Mouse (Mus musculus) embryonic facial prominence, embryonic 15.5 days (tissue): ENCODE results near the gene Pnpt1. TPM values are rescaled to one million over a fixed set of nuclear protein-coding genes. Genes with fewer than 3 reads are reported as not detected.

Source experiments
- ATAC-seq: fragments of 200-750 bp; cut with Nextera tagmentation; 2 replicates; pipeline ENCODE4 v1.8.0; 2017; ENCODE audit warnings: low read depth, moderate TSS enrichment; ENCODE audit not compliant: insufficient number of reproducible peaks, low FRiP score, low TSS enrichment
- H3K27ac ChIP-seq: fragments of 300-500 bp; sonication (generic); replicated peaks from 2 replicates; pipeline ENCODE4 v1.5.1; 2015; ENCODE audit warnings: mild to moderate bottlenecking, inconsistent platforms
- H3K27me3 ChIP-seq: fragments of 300-500 bp; sonication (generic); 2 replicates; pipeline ENCODE4 v1.6.1; 2015; ENCODE audit warnings: inconsistent platforms
- H3K36me3 ChIP-seq: fragments of 300-500 bp; sonication (generic); 2 replicates; pipeline ENCODE4 v1.6.1; 2015; ENCODE audit warnings: mild to moderate bottlenecking, inconsistent platforms
- H3K4me1 ChIP-seq: fragments of 300-500 bp; sonication (generic); 2 replicates; pipeline ENCODE4 v1.6.1; 2015; ENCODE audit warnings: inconsistent platforms
- H3K4me2 ChIP-seq: fragments of 300-500 bp; sonication (generic); replicated peaks from 2 replicates; pipeline ENCODE4 v1.6.1; 2015; ENCODE audit warnings: mild to moderate bottlenecking, inconsistent platforms
- H3K4me3 ChIP-seq: fragments of 300-500 bp; sonication (generic); replicated peaks from 2 replicates; pipeline ENCODE4 v1.5.1; 2015; ENCODE audit warnings: mild to moderate bottlenecking, inconsistent platforms
- H3K9ac ChIP-seq: fragments of 300-500 bp; sonication (generic); 2 replicates; pipeline ENCODE4 v1.6.1; 2015; ENCODE audit warnings: inconsistent platforms
- H3K9me3 ChIP-seq: fragments of 300-500 bp; sonication (generic); replicated peaks from 2 replicates; pipeline ENCODE4 v1.6.1; 2016; ENCODE audit warnings: inconsistent platforms
- WGBS: fragments of 180-500 bp; shearing (Covaris S2); methylation state at CpG from one replicate; pipeline ENCODE4 v1.1.7; 2015; 5-methylcytosine and 5-hydroxymethylcytosine counted together
- polyA plus RNA-seq: library from polyadenylated mRNA; unstranded; fragments of >200 nt; fragmentation: Nextera tagmentation; extraction: Ambion mirVana; gene quantifications from 2 replicates; pipeline ENCODE4 v1.2.1, GENCODE M21; 2015

The Pnpt1 gene
- polyA plus RNA-seq, 1 experiment from 2014 or later = 32.3 TPM

DNA sequence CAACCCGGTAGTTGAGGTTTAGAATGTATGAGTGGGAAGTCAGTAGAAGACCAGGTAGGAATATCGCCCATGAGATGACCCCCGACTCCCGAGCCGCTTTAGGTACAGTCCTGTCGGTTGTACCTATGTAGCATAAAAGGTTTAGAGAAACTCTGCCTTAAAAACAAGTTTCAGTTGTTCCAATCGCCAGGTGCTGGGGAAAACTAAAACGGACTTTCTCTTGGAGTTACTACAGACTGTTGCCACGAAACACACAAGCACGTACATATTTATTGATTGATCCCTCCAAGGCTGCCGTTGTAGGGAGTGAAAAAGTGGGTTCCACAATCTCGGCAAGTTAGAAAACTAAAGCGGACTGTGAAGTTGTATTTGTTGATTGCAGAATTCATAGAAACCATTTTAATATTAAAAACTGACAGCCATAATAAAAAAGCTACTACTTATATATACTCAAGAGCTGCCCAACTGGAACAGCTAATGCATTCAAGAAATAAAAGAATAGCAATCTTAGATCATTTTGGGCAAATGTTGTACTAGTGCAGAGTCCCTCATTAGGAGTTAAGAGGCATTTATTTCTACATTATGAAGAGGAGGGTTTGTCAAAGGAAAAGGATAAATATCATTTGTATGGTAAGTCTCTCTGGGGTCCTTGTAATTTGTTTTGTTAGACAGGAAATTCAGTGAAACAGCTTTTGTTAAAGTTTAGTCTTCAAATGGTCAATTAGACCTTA, 43.3 kb downstream of the Pnpt1 start:
- H3K9me3 ChIP-seq = no peaks in the 10 kb centered on the region
- no peaks in the 10 kb centered on the region for H3K36me3 ChIP-seq
- H3K27ac ChIP-seq = peak overlapping the region; percentile 98
- 3% methylated on average over 13 of the region's 13 CpGs for WGBS
- no peaks in the 10 kb centered on the region for H3K27me3 ChIP-seq
- H3K4me3 ChIP-seq = peak overlapping the region; percentile 97
- peak overlapping the region; percentile 60 for H3K4me2 ChIP-seq
- H3K9ac ChIP-seq = peak overlapping the region; percentile 99
- ATAC-seq = no peak
- H3K4me1 ChIP-seq = peaks cover 11% of the 10 kb centered on the region; the same call in 1 of the 2 replicates

GRCm38 (mm10) chr11:29179319-29179718, 48.8 kb downstream of the Pnpt1 start:
- no peak overlapping the region for H3K4me3 ChIP-seq
- no peak for ATAC-seq

GRCm38 (mm10) chr11:29180657-29181056, 50.1 kb downstream of the Pnpt1 start:
- WGBS = 75% methylated on average over 3 of the region's 3 CpGs
- no peaks in the 10 kb centered on the region for H3K27me3 ChIP-seq
- ATAC-seq = no peak
- H3K4me3 ChIP-seq = no peak overlapping the region
- H3K27ac ChIP-seq = no peak overlapping the region
- H3K4me2 ChIP-seq = no peak overlapping the region
- H3K36me3 ChIP-seq = peaks cover 16% of the 10 kb centered on the region; the same call in 1 of the 2 replicates
- no peaks in the 10 kb centered on the region for H3K4me1 ChIP-seq
- H3K9ac ChIP-seq = no peak overlapping the region
- no peaks in the 10 kb centered on the region for H3K9me3 ChIP-seq

More at GRCm38 (mm10) chr11:29179319-29179718, 48.8 kb downstream of the Pnpt1 start:
- Histone ChIP-seq H3K27ac (no peak overlapping the region), H3K27me3 (no peaks in the 10 kb centered on the region), H3K36me3 (peaks cover 10% of the 10 kb centered on the region; the same call in 1 of the 2 replicates), H3K4me1 (no peaks in the 10 kb centered on the region), H3K4me2 (no peak overlapping the region), H3K9ac (no peak overlapping the region), H3K9me3 (no peaks in the 10 kb centered on the region)
- 96% methylated on average over 1 of the region's 1 CpGs for WGBS

- no peak for ATAC-seq
- peaks cover 27% of the 10 kb centered on the region for H3K36me3 ChIP-seq
Observed at GRCm38 (mm10) chr11:29181751-29182150, 51.2 kb downstream of the Pnpt1 start.

GRCm38 (mm10) chr11:29188981-29189380, 58.4 kb downstream of the Pnpt1 start:
- Histone ChIP-seq H3K9ac (no peak overlapping the region), H3K4me1 (no peaks in the 10 kb centered on the region), H3K4me3 (no peak overlapping the region), H3K4me2 (no peak overlapping the region), H3K9me3 (no peaks in the 10 kb centered on the region), H3K27me3 (no peaks in the 10 kb centered on the region), H3K27ac (no peak overlapping the region), H3K36me3 (peaks cover 36% of the 10 kb centered on the region)
- 73% methylated on average over 2 of the region's 2 CpGs for WGBS
- no peak for ATAC-seq

More at GRCm38 (mm10) chr11:29181751-29182150, 51.2 kb downstream of the Pnpt1 start:
- Histone ChIP-seq H3K4me2 (no peak overlapping the region), H3K27ac (no peak overlapping the region), H3K9ac (no peak overlapping the region), H3K4me1 (no peaks in the 10 kb centered on the region), H3K27me3 (no peaks in the 10 kb centered on the region), H3K9me3 (no peaks in the 10 kb centered on the region), H3K4me3 (no peak overlapping the region)
- 92% methylated on average over 5 of the region's 5 CpGs for WGBS

GRCm38 (mm10) chr11:29203653-29204052, 73.1 kb downstream of the Pnpt1 start:
- WGBS = 78% methylated on average over 5 of the region's 5 CpGs

DNA sequence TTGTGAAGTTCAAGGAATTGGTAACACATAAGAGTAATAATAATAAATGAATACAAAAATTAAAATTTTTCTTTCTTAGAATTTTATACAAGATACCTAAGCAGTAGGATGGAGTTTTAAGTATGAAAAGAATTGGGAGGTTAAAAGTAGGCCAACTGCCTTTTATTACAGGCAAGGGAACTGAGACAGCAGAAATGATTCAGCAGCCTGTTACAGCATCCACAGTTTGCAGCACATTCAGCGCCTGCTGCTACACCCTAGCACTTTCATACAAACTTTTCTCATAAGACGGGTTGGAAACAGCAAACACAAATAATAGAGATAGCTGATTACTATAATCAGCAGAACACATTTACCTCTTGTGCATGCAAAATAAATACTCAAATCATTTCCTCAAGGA, 79.2 kb downstream of the Pnpt1 start:
- H3K27me3 ChIP-seq = no peaks in the 10 kb centered on the region
- H3K9me3 ChIP-seq = no peaks in the 10 kb centered on the region
- no peak overlapping the region for H3K27ac ChIP-seq
- 90% methylated on average over 2 of the region's 2 CpGs for WGBS
- no peak overlapping the region for H3K4me3 ChIP-seq
- H3K9ac ChIP-seq = no peak overlapping the region
- peaks cover 26% of the 10 kb centered on the region for H3K36me3 ChIP-seq
- ATAC-seq = no peak
- no peak overlapping the region for H3K4me2 ChIP-seq
- H3K4me1 ChIP-seq = no peaks in the 10 kb centered on the region

More at GRCm38 (mm10) chr11:29203653-29204052, 73.1 kb downstream of the Pnpt1 start:
- no peak for ATAC-seq
- Histone ChIP-seq H3K27me3 (no peaks in the 10 kb centered on the region), H3K9me3 (no peaks in the 10 kb centered on the region), H3K4me1 (no peaks in the 10 kb centered on the region), H3K4me2 (no peak overlapping the region), H3K4me3 (no peak overlapping the region), H3K9ac (no peak overlapping the region), H3K36me3 (peaks cover 16% of the 10 kb centered on the region), H3K27ac (no peak overlapping the region)

Other genes with a start within 250 kb of the Pnpt1 start
- gene Ppp4r3b, start 42.1 kb downstream of the Pnpt1 start, polyA plus RNA-seq = 81.1 and 89.0 TPM in 2 replicates
- 62.1 and 76.8 TPM in 2 replicates for gene Cfap36, start 116.7 kb downstream of the Pnpt1 start, polyA plus RNA-seq
- gene Ccdc88a, start 242.9 kb downstream of the Pnpt1 start, polyA plus RNA-seq = 38.1 and 40.4 TPM in 2 replicates